Mouse (Mus musculus) hindbrain, embryonic 14.5 days (tissue): Measurements from ENCODE around the gene Tmem19. TPM values are rescaled to one million over a fixed set of nuclear protein-coding genes. Genes with fewer than 3 reads are reported as not detected.
A peak's percentile ranks its signal among the peaks of the same experiment; 100 is the strongest.

Experiments
- ATAC-seq: fragments of 200-750 bp; cut with Nextera tagmentation; 2 replicates; pipeline ENCODE4 v1.8.0; 2017; ENCODE audit warnings: moderate number of reproducible peaks, mild to moderate bottlenecking, moderate TSS enrichment, moderate library complexity; ENCODE audit not compliant: low FRiP score
- DNase-seq: peaks from one replicate; pipeline ENCODE4 v3.0.0-alpha.2; 2015; ENCODE audit warnings: low spot score
- H3K27ac ChIP-seq: fragments of 300-500 bp; sonication (generic); 2 replicates; pipeline ENCODE4 v1.5.1; 2014; ENCODE audit warnings: mild to moderate bottlenecking, moderate library complexity
- H3K27me3 ChIP-seq: fragments of 300-500 bp; sonication (generic); 2 replicates; pipeline ENCODE4 v1.6.1; 2014; ENCODE audit warnings: mild to moderate bottlenecking, low read length, mixed read lengths; ENCODE audit not compliant: control insufficient read depth, insufficient read depth
- H3K36me3 ChIP-seq: fragments of 300-500 bp; sonication (generic); replicated peaks from 2 replicates; pipeline ENCODE4 v1.6.1; 2014; ENCODE audit not compliant: control insufficient read depth, insufficient read depth
- H3K4me1 ChIP-seq: fragments of 300-500 bp; sonication (generic); replicated peaks from 2 replicates; pipeline ENCODE4 v1.6.1; 2014; ENCODE audit warnings: antibody characterized with exemption, low read length, mixed read lengths; ENCODE audit not compliant: control insufficient read depth, insufficient read depth
- H3K4me2 ChIP-seq: fragments of 300-500 bp; sonication (generic); replicated peaks from 2 replicates; pipeline ENCODE4 v1.6.1; 2014; ENCODE audit warnings: mild to moderate bottlenecking, moderate library complexity
- H3K4me3 ChIP-seq: fragments of 300-500 bp; sonication (generic); replicated peaks from 2 replicates; pipeline ENCODE4 v1.5.1; 2014; ENCODE audit warnings: mild to moderate bottlenecking, low read length
- H3K9ac ChIP-seq: fragments of 300-500 bp; sonication (generic); 2 replicates; pipeline ENCODE4 v1.6.1; 2014
- H3K9me3 ChIP-seq: fragments of 300-500 bp; sonication (generic); 2 replicates; pipeline ENCODE4 v1.6.1; 2016; ENCODE audit warnings: low read length; ENCODE audit not compliant: control insufficient read depth
- WGBS: fragments of 180-500 bp; shearing (Covaris S2); extraction: QIAGEN DNeasy Blood & Tissue Kit; methylation state at CpG from one replicate; pipeline ENCODE4 v1.1.7; 2014; 5-methylcytosine and 5-hydroxymethylcytosine counted together
- polyA plus RNA-seq: library from polyadenylated mRNA; unstranded; fragments of >200 nt; fragmentation: Nextera tagmentation; extraction: Ambion mirVana; gene quantifications from 2 replicates; pipeline ENCODE4 v1.2.1, GENCODE M21; 2014

The Tmem19 gene
- polyA plus RNA-seq, 1 experiment from 2014 or later = 42.0 TPM

DNA sequence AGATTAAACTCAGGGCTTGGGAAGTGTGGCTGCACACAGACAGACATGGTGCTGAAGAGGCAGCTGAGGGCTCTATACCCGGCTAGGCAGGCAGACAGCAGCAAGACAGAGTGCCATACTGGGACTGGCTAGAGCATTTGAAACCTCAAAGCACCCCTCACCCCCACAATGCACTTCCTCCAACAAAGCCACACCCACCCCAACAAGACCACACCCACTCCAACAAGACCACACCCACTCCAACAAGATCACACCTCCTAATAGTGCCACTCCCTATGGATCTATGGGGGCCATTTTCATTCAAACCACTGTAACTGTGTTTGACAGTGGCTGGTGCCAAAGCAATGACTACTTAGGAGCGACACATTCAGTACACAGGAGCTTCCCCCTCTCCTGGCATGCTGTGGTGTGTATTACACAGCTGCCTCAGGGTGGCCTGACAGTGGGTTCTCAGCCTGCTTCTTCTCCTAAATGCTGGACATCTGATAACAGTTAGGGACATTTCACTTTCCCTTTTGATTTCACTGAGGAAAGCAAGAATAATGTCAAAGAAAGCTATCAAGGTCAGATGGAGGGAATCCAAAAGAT lies 11.4 kb downstream of the Tmem19 start:
- 74% methylated on average over 2 of the region's 2 CpGs for WGBS
- DNase-seq = no peak
- Histone ChIP-seq H3K36me3 (peaks cover 21% of the 10 kb centered on the region), H3K27me3 (no peaks in the 10 kb centered on the region), H3K9ac (no peak overlapping the region), H3K27ac (no peak overlapping the region), H3K4me3 (no peak overlapping the region), H3K9me3 (no peaks in the 10 kb centered on the region), H3K4me2 (no peak overlapping the region), H3K4me1 (no peaks in the 10 kb centered on the region)
- ATAC-seq = no peak

DNA sequence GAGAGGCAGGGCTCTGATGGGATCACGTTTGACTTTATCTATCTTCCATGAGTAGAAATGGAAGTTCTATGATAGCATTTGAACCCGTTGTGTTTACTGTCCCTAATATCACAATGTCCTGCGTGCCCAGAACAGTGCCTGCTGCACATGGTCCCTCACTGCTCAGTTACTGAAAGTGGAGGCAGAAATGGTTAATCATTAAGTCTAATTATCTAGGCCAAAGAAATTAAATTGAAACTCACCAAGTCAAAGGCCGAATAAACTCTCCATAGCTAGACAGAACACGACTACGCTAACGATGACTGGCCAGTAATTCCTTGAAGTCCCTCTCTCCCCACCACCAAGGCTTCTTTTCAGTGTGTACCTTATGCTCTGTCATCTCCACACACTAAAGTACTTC lies 12.8 kb downstream of the Tmem19 start:
- Histone ChIP-seq H3K4me1 (no peaks in the 10 kb centered on the region), H3K9ac (no peak overlapping the region), H3K27ac (no peak overlapping the region), H3K9me3 (no peaks in the 10 kb centered on the region), H3K27me3 (no peaks in the 10 kb centered on the region), H3K36me3 (peaks cover 22% of the 10 kb centered on the region), H3K4me2 (no peak overlapping the region), H3K4me3 (no peak overlapping the region)
- DNase-seq (no peak), ATAC-seq (no peak)
- WGBS = 91% methylated on average over 7 of the region's 7 CpGs

DNA sequence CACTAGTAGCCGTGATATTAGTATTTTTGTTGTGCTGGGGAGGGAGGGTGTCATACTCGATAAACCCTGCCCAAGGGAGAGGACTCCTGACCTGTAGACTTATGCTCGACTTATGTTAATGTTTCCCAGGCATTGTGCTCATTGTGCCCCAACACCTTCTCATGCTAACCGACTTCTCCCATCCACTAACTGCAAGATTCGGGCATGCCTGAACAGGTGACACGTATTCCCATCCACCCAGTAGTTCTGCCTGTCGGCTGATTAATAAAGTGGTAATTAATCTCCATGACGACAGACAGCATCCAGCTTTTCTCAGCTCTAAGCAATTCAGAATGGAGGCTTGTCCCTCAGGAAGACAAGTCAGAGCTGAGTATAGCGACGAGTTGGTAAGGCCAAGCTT lies 13.3 kb downstream of the Tmem19 start:
- H3K4me2 ChIP-seq = no peak overlapping the region
- ATAC-seq = peak; percentile 51; the same call in 1 of the 2 replicates
- 65% methylated on average over 10 of the region's 10 CpGs for WGBS

DNA sequence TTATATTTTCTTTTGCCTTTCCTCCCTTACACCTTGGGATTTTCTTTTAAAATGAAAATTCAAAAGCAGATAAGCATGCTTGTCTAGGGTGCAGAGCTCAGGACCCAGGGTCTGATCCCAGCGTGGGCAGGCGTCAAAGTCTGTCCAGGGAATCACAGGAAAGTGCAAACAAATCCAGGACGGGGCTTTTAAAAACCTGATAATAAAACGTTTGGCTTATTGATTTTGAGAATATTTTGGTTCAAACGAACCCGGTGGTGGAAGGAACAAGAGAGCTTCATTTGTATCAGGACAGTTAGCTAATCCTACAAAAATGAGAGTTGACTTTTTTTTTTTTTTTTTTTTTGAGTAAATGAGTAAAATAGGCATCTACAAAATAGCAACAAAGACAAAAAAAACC lies 14.2 kb downstream of the Tmem19 start:
- H3K9me3 ChIP-seq = no peaks in the 10 kb centered on the region
- no peak overlapping the region for H3K4me2 ChIP-seq
- H3K9ac ChIP-seq = no peak overlapping the region
- 87% methylated on average over 6 of the region's 6 CpGs for WGBS
- peaks cover 31% of the 10 kb centered on the region for H3K36me3 ChIP-seq
- H3K4me1 ChIP-seq = no peaks in the 10 kb centered on the region
- no peak overlapping the region for H3K4me3 ChIP-seq
- ATAC-seq (no peak), DNase-seq (no peak)
- H3K27me3 ChIP-seq = no peaks in the 10 kb centered on the region
- H3K27ac ChIP-seq = no peak overlapping the region

More for the DNA sequence above, 13.3 kb downstream of the Tmem19 start:
- Histone ChIP-seq H3K27me3 (no peaks in the 10 kb centered on the region), H3K9me3 (no peaks in the 10 kb centered on the region), H3K4me1 (no peaks in the 10 kb centered on the region), H3K9ac (no peak overlapping the region), H3K4me3 (no peak overlapping the region), H3K27ac (no peak overlapping the region), H3K36me3 (peaks cover 24% of the 10 kb centered on the region)
- DNase-seq = no peak

DNA sequence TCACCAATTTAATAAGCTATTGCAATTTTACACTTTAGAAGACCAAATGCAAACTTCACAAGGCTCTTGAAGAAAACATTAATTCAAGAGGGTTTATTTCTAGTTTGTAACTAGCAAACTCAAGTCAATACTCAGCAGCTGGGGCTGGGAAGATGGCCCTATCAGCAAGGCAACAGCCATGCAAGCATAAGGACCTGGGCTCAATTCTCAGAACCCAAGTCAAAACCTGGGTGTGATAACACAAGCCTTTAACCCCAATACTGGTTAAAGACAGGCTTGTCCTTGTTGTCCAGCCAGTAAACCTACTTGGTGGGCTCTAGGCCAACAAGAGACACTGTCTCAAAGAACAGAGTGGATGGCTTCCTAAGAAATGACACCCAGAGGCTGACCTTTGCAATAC lies 15.9 kb downstream of the Tmem19 start:
- Histone ChIP-seq H3K36me3 (peaks cover 46% of the 10 kb centered on the region), H3K4me1 (no peaks in the 10 kb centered on the region), H3K9ac (no peak overlapping the region), H3K4me3 (no peak overlapping the region), H3K27me3 (no peaks in the 10 kb centered on the region), H3K9me3 (no peaks in the 10 kb centered on the region), H3K27ac (no peak overlapping the region), H3K4me2 (no peak overlapping the region)
- ATAC-seq = no peak
- DNase-seq = no peak

DNA sequence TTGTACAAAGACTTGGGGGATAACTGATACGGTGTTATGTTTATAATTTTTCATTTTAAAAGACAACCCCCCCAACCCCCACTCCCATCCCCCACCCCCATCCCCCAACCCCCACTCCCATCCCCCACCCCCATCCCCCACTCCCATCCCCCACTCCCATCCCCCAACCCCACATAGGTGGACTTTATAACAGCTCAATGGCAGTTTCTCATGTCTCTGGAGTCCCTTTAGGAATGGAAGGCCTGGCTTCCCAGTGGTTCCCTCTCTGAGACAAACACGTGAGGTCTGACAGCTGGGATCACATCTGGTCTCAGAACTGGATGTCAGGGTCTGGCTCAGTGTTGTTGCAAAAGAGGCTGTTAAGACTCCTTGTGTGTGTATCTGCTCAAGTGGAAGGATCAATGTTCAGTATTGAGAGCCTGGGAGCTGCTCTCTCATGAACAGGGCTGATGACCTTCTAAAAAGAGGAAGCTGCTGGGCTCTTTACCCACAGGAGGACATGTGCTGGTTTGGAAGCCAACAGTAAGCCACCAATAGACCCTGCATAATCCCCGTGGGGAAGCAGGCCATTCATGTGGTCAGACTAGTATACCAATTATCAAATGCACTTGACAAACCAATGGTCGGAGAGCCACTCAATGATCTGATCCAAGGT lies 19.4 kb downstream of the Tmem19 start:
- Histone ChIP-seq H3K27me3 (no peaks in the 10 kb centered on the region), H3K4me2 (no peak overlapping the region), H3K4me3 (no peak overlapping the region), H3K9me3 (no peaks in the 10 kb centered on the region), H3K27ac (no peak overlapping the region), H3K36me3 (peaks cover 76% of the 10 kb centered on the region), H3K9ac (no peak overlapping the region), H3K4me1 (no peaks in the 10 kb centered on the region)
- DNase-seq (no peak), ATAC-seq (no peak)
- WGBS = 94% methylated on average over 4 of the region's 4 CpGs

DNA sequence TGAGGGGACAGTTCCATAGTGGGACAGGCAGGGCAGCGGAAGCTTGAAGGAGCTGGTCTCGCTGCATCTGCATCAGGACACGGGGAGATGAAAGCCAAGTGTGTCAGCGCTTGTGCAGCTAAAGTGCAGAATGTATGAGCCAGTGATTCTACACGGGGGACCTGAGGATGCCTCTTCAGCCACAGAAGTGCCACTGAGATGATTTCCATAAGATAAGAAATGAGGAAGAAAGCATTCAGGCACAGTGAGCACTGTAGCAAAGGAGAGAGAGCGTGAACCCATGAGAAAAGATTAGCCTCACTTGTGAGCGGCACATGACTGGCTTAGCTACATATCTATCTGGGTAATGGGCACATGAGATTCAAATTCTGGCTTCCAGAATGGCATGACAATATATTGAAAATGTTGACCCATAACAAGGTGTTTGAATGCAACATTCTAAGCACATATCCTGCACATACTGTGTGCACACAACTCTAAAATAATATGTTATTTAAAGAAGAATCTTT lies 22.4 kb downstream of the Tmem19 start:
- ATAC-seq = no peak
- 95% methylated on average over 7 of the region's 7 CpGs for WGBS
- H3K36me3 ChIP-seq = peaks cover 55% of the 10 kb centered on the region
- no peak overlapping the region for H3K4me2 ChIP-seq
- H3K4me3 ChIP-seq = no peak overlapping the region
- no peak for DNase-seq
- no peaks in the 10 kb centered on the region for H3K4me1 ChIP-seq
- H3K9ac ChIP-seq = no peak overlapping the region
- no peaks in the 10 kb centered on the region for H3K27me3 ChIP-seq
- no peak overlapping the region for H3K27ac ChIP-seq
- H3K9me3 ChIP-seq = no peaks in the 10 kb centered on the region

DNA sequence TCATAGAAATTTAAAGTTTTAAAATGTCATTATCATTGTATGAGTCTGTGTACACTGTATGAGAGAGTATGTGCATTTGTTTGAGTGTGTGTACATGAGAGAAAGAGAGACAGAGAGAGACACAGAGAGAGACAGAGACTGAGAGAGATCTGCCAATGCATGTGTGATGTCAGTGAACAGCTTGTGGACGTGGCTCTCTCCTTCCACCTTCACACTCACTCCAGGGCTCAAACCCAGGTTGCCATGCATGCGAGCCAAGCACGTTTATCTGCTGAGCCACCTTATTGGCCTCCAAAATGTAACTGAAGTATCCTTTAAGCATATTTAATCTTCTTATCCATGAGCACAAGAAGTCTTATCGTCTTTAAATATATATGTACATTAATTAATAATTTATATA lies 25.4 kb downstream of the Tmem19 start:
- WGBS = 87% methylated on average over 4 of the region's 4 CpGs
- no peak overlapping the region for H3K4me3 ChIP-seq
- no peaks in the 10 kb centered on the region for H3K4me1 ChIP-seq
- ATAC-seq (no peak), DNase-seq (no peak)
- H3K9ac ChIP-seq = no peak overlapping the region
- peaks cover 35% of the 10 kb centered on the region for H3K36me3 ChIP-seq
- no peaks in the 10 kb centered on the region for H3K27me3 ChIP-seq
- no peak overlapping the region for H3K4me2 ChIP-seq
- H3K9me3 ChIP-seq = no peaks in the 10 kb centered on the region
- no peak overlapping the region for H3K27ac ChIP-seq

DNA sequence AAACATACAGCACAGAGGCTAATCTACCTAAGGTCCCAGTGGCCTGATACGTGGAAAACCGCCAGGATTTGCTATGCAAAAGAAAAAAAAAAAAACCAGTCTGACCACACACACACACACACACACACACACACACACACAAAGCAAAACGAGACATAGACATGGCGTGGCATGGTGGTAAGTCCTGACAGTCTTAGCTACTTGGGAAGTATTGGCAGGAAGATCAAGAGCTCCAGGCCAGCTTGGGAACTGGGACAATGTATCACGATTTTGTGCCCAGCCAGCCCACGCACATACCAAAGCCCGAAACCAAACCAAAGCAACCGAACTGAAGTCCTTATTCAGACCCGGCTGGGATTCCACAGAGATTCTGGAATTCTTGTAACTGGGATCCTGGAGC lies 28.8 kb downstream of the Tmem19 start:
- Histone ChIP-seq H3K4me1 (no peaks in the 10 kb centered on the region), H3K27ac (no peak overlapping the region), H3K27me3 (no peaks in the 10 kb centered on the region), H3K36me3 (0 out of 2 replicates have a peak, but pooled peaks cover 7% of the 10 kb centered on the region), H3K9ac (no peak overlapping the region), H3K9me3 (no peaks in the 10 kb centered on the region), H3K4me3 (no peak overlapping the region), H3K4me2 (no peak overlapping the region)
- ATAC-seq (no peak), DNase-seq (no peak)
- 88% methylated on average over 9 of the region's 9 CpGs for whole genome bisulfite sequencing
